Mouse (Mus musculus): ENCODE measurements around the gene Slc25a18. TPM values are rescaled to one million over a fixed set of nuclear protein-coding genes. Genes with fewer than 3 reads are reported as not detected.

The Slc25a18 gene
- polyA plus RNA-seq, 1 experiment from 2014 or later, result 0.28 TPM

- Histone ChIP-seq H3K9me3 (ENCODE audit: control insufficient read depth, low read length) (no peaks in the 10 kb centered on the region), H3K9ac (ENCODE audit: low read length) (no peak overlapping the region), H3K36me3 (ENCODE audit: control insufficient read depth, insufficient read depth, low read length) (peaks cover 23% of the 10 kb centered on the region), H3K27ac (ENCODE audit: low read length) (no peak overlapping the region), H3K4me2 (ENCODE audit: low read depth, low read length) (no peak overlapping the region), H3K27me3 (ENCODE audit: control insufficient read depth, insufficient read depth, low read depth, low read length) (no peaks in the 10 kb centered on the region), H3K4me3 (ENCODE audit: low read length) (no peak overlapping the region), H3K4me1 (replicated peaks; ENCODE audit: control insufficient read depth, insufficient read depth, low read length) (no peaks in the 10 kb centered on the region)
- no peak for ATAC-seq (ENCODE audit: low read depth)
- 67% methylated on average over 5 of the region's 5 CpGs for WGBS
These were observed 17.3 kb downstream of the Slc25a18 start for GRCm38 (mm10) chr6:120790717-120791116.

- Histone ChIP-seq H3K36me3 (ENCODE audit: control insufficient read depth, insufficient read depth, low read length) (peaks cover 31% of the 10 kb centered on the region), H3K9ac (ENCODE audit: low read length) (no peak overlapping the region), H3K4me1 (replicated peaks; ENCODE audit: control insufficient read depth, insufficient read depth, low read length) (no peaks in the 10 kb centered on the region), H3K4me3 (ENCODE audit: low read length) (no peak overlapping the region), H3K9me3 (ENCODE audit: control insufficient read depth, low read length) (no peaks in the 10 kb centered on the region), H3K27me3 (ENCODE audit: control insufficient read depth, insufficient read depth, low read depth, low read length) (no peaks in the 10 kb centered on the region), H3K4me2 (ENCODE audit: low read depth, low read length) (no peak overlapping the region), H3K27ac (ENCODE audit: low read length) (no peak overlapping the region)
- ATAC-seq (ENCODE audit: low read depth), result no peak
- WGBS, result 83% methylated on average over 8 of the region's 8 CpGs
These were observed 19.6 kb downstream of the Slc25a18 start for GRCm38 (mm10) chr6:120792947-120793346.

- no peak for ATAC-seq (ENCODE audit: low read depth)
- Histone ChIP-seq H3K4me3 (ENCODE audit: low read length) (no peak overlapping the region), H3K27ac (ENCODE audit: low read length) (no peak overlapping the region), H3K27me3 (ENCODE audit: control insufficient read depth, insufficient read depth, low read depth, low read length) (no peaks in the 10 kb centered on the region), H3K9ac (ENCODE audit: low read length) (no peak overlapping the region), H3K9me3 (ENCODE audit: control insufficient read depth, low read length) (no peaks in the 10 kb centered on the region), H3K36me3 (ENCODE audit: control insufficient read depth, insufficient read depth, low read length) (peaks cover 35% of the 10 kb centered on the region), H3K4me2 (ENCODE audit: low read depth, low read length) (no peak overlapping the region), H3K4me1 (replicated peaks; ENCODE audit: control insufficient read depth, insufficient read depth, low read length) (no peaks in the 10 kb centered on the region)
- 74% methylated on average over 5 of the region's 5 CpGs for WGBS
These were observed 22.2 kb downstream of the Slc25a18 start for GRCm38 (mm10) chr6:120795422-120796086.

GRCm38 (mm10) chr6:120796111-120796510 is 22.7 kb downstream of the Slc25a18 start:
- H3K27ac ChIP-seq (ENCODE audit: low read length), result no peak overlapping the region
- no peak overlapping the region for H3K4me2 ChIP-seq (ENCODE audit: low read depth, low read length)
- H3K27me3 ChIP-seq (ENCODE audit: control insufficient read depth, insufficient read depth, low read depth, low read length), result no peaks in the 10 kb centered on the region
- no peak for ATAC-seq (ENCODE audit: low read depth)
- H3K9ac ChIP-seq (ENCODE audit: low read length), result no peak overlapping the region
- WGBS, result 87% methylated on average over 2 of the region's 2 CpGs
- no peak overlapping the region for H3K4me3 ChIP-seq (ENCODE audit: low read length)
- H3K4me1 ChIP-seq (replicated peaks; ENCODE audit: control insufficient read depth, insufficient read depth, low read length), result no peaks in the 10 kb centered on the region
- peaks cover 39% of the 10 kb centered on the region for H3K36me3 ChIP-seq (ENCODE audit: control insufficient read depth, insufficient read depth, low read length)
- no peaks in the 10 kb centered on the region for H3K9me3 ChIP-seq (ENCODE audit: control insufficient read depth, low read length)

GRCm38 (mm10) chr6:120798019-120798418 is 24.6 kb downstream of the Slc25a18 start:
- Histone ChIP-seq H3K4me1 (replicated peaks; ENCODE audit: control insufficient read depth, insufficient read depth, low read length) (no peaks in the 10 kb centered on the region), H3K4me2 (ENCODE audit: low read depth, low read length) (no peak overlapping the region), H3K27me3 (ENCODE audit: control insufficient read depth, insufficient read depth, low read depth, low read length) (no peaks in the 10 kb centered on the region), H3K9ac (ENCODE audit: low read length) (no peak overlapping the region), H3K27ac (ENCODE audit: low read length) (no peak overlapping the region), H3K9me3 (ENCODE audit: control insufficient read depth, low read length) (no peaks in the 10 kb centered on the region), H3K4me3 (ENCODE audit: low read length) (no peak overlapping the region), H3K36me3 (ENCODE audit: control insufficient read depth, insufficient read depth, low read length) (peaks cover 47% of the 10 kb centered on the region)
- no peak for ATAC-seq (ENCODE audit: low read depth)
- 83% methylated on average over 7 of the region's 7 CpGs for WGBS

GRCm38 (mm10) chr6:120798905-120799304 is 25.5 kb downstream of the Slc25a18 start:
- Histone ChIP-seq H3K36me3 (ENCODE audit: control insufficient read depth, insufficient read depth, low read length) (peaks cover 45% of the 10 kb centered on the region), H3K27ac (ENCODE audit: low read length) (no peak overlapping the region), H3K4me2 (ENCODE audit: low read depth, low read length) (no peak overlapping the region), H3K4me1 (replicated peaks; ENCODE audit: control insufficient read depth, insufficient read depth, low read length) (no peaks in the 10 kb centered on the region), H3K27me3 (ENCODE audit: control insufficient read depth, insufficient read depth, low read depth, low read length) (no peaks in the 10 kb centered on the region), H3K9ac (ENCODE audit: low read length) (no peak overlapping the region), H3K9me3 (ENCODE audit: control insufficient read depth, low read length) (no peaks in the 10 kb centered on the region), H3K4me3 (ENCODE audit: low read length) (no peak overlapping the region)
- 84% methylated on average over 4 of the region's 4 CpGs for WGBS
- no peak for ATAC-seq (ENCODE audit: low read depth)

- H3K27me3 ChIP-seq (ENCODE audit: control insufficient read depth, insufficient read depth, low read depth, low read length), result no peaks in the 10 kb centered on the region
- 86% methylated on average over 4 of the region's 4 CpGs for WGBS
- H3K9me3 ChIP-seq (ENCODE audit: control insufficient read depth, low read length), result no peaks in the 10 kb centered on the region
- ATAC-seq (ENCODE audit: low read depth), result no peak
- no peak overlapping the region for H3K9ac ChIP-seq (ENCODE audit: low read length)
- no peak overlapping the region for H3K4me3 ChIP-seq (ENCODE audit: low read length)
- no peak overlapping the region for H3K4me2 ChIP-seq (ENCODE audit: low read depth, low read length)
- H3K36me3 ChIP-seq (ENCODE audit: control insufficient read depth, insufficient read depth, low read length), result peaks cover 44% of the 10 kb centered on the region
- H3K4me1 ChIP-seq (replicated peaks; ENCODE audit: control insufficient read depth, insufficient read depth, low read length), result no peaks in the 10 kb centered on the region
- no peak overlapping the region for H3K27ac ChIP-seq (ENCODE audit: low read length)
These were observed 26.2 kb downstream of the Slc25a18 start for GRCm38 (mm10) chr6:120799581-120800041.

GRCm38 (mm10) chr6:120806999-120807737 is 33.8 kb downstream of the Slc25a18 start:
- 69% methylated on average over 5 of the region's 5 CpGs for WGBS
- no peaks in the 10 kb centered on the region for H3K4me1 ChIP-seq (replicated peaks; ENCODE audit: control insufficient read depth, insufficient read depth, low read length)
- peaks cover 43% of the 10 kb centered on the region for H3K36me3 ChIP-seq (ENCODE audit: control insufficient read depth, insufficient read depth, low read length)
- no peak overlapping the region for H3K4me2 ChIP-seq (ENCODE audit: low read depth, low read length)
- no peak for ATAC-seq (ENCODE audit: low read depth)
- no peaks in the 10 kb centered on the region for H3K27me3 ChIP-seq (ENCODE audit: control insufficient read depth, insufficient read depth, low read depth, low read length)
- no peaks in the 10 kb centered on the region for H3K9me3 ChIP-seq (ENCODE audit: control insufficient read depth, low read length)
- H3K4me3 ChIP-seq (ENCODE audit: low read length), result no peak overlapping the region
- H3K27ac ChIP-seq (ENCODE audit: low read length), result no peak overlapping the region
- H3K9ac ChIP-seq (ENCODE audit: low read length), result no peak overlapping the region

- no peak for ATAC-seq (ENCODE audit: low read depth)
- Histone ChIP-seq H3K9ac (ENCODE audit: low read length) (no peak overlapping the region), H3K27me3 (ENCODE audit: control insufficient read depth, insufficient read depth, low read depth, low read length) (no peaks in the 10 kb centered on the region), H3K4me3 (ENCODE audit: low read length) (no peak overlapping the region), H3K4me2 (ENCODE audit: low read depth, low read length) (no peak overlapping the region), H3K27ac (ENCODE audit: low read length) (no peak overlapping the region), H3K9me3 (ENCODE audit: control insufficient read depth, low read length) (no peaks in the 10 kb centered on the region), H3K4me1 (replicated peaks; ENCODE audit: control insufficient read depth, insufficient read depth, low read length) (no peaks in the 10 kb centered on the region), H3K36me3 (ENCODE audit: control insufficient read depth, insufficient read depth, low read length) (peaks cover 40% of the 10 kb centered on the region)
- 69% methylated on average over 4 of the region's 4 CpGs for WGBS
These were observed 34.3 kb downstream of the Slc25a18 start for GRCm38 (mm10) chr6:120807738-120808081.

Measured in lung, embryonic 16.5 days (tissue).